Mouse (Mus musculus) skeletal muscle tissue, adult 2 months (tissue): ENCODE results near the gene Rnf215.

Experiments
- DNase-seq: peaks from one replicate; pipeline ENCODE4 v3.0.0-alpha.2; 2012; ENCODE audit warnings: low read depth, low spot score

Gene Rnf215

DNA sequence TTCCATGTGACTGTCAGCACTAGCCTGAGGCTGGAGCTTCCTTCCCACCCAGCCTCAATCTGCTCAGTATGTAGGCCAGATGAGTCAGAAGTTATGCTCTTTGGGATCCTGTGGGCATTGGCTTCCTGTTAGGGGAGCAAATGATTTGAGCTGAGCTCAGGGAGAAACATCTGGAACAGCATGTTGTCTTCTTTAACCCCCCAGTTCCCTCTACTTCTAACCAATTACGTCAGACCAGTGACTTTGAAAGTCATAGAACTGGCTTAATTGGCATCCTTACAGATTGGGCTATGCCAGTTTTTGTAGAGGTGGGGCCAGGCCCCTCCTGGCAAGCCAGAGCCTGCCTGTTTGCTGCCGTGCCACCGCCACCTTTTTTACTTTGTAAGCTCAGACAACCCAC is 55.7 kb downstream of the Rnf215 start:
- peak; percentile 68 for DNase-seq
